Mouse (Mus musculus) stomach, embryonic 14.5 days (tissue): ENCODE data around the gene Hoxb4. TPM values are rescaled to one million over a fixed set of nuclear protein-coding genes. Genes with fewer than 3 reads are reported as not detected.
A peak's percentile ranks its signal among the peaks of the same experiment; 100 is the strongest.

Experiments used
- ATAC-seq: fragments of 200-750 bp; cut with Nextera tagmentation; 2 replicates; pipeline ENCODE4 v1.8.0; 2017; ENCODE audit warnings: low read depth, moderate TSS enrichment; ENCODE audit not compliant: insufficient number of reproducible peaks, insufficient read depth, low FRiP score
- H3K27ac ChIP-seq: fragments of 300-500 bp; sonication (generic); 2 replicates; pipeline ENCODE4 v1.5.1; 2014; ENCODE audit warnings: mild to moderate bottlenecking, low read length, moderate library complexity, mixed read lengths
- H3K27me3 ChIP-seq: fragments of 300-500 bp; sonication (generic); 2 replicates; pipeline ENCODE4 v1.6.1; 2014; ENCODE audit warnings: low read length, control low read depth, mixed read lengths; ENCODE audit not compliant: control insufficient read depth, insufficient read depth
- H3K36me3 ChIP-seq: fragments of 300-500 bp; sonication (generic); 2 replicates; pipeline ENCODE4 v1.6.1; 2014; ENCODE audit warnings: mild to moderate bottlenecking, control low read depth, low read length, moderate library complexity, mixed read lengths; ENCODE audit not compliant: control insufficient read depth, insufficient read depth
- H3K4me1 ChIP-seq: fragments of 300-500 bp; sonication (generic); 2 replicates; pipeline ENCODE4 v1.6.1; 2014; ENCODE audit warnings: low read length, control low read depth, mixed read lengths; ENCODE audit not compliant: control insufficient read depth, insufficient read depth
- H3K4me2 ChIP-seq: fragments of 300-500 bp; sonication (generic); replicated peaks from 2 replicates; pipeline ENCODE4 v1.6.1; 2014; ENCODE audit warnings: low read depth, low read length, control low read depth
- H3K4me3 ChIP-seq: fragments of 300-500 bp; sonication (generic); 2 replicates; pipeline ENCODE4 v1.5.1; 2014; ENCODE audit warnings: low read depth, low read length, control low read depth
- H3K9ac ChIP-seq: fragments of 300-500 bp; sonication (generic); replicated peaks from 2 replicates; pipeline ENCODE4 v1.6.1; 2014; ENCODE audit warnings: low read depth, mild to moderate bottlenecking, control low read depth, low read length, moderate library complexity, mixed read lengths
- H3K9me3 ChIP-seq: fragments of 300-500 bp; sonication (generic); 2 replicates; pipeline ENCODE4 v1.6.1; 2016; ENCODE audit warnings: low read depth, low read length, control low read depth; ENCODE audit not compliant: control insufficient read depth
- WGBS: fragments of 180-500 bp; shearing (Covaris S2); extraction: QIAGEN DNeasy Blood & Tissue Kit; methylation state at CpG from one replicate; pipeline ENCODE4 v1.1.7; 2014; 5-methylcytosine and 5-hydroxymethylcytosine counted together
- polyA plus RNA-seq: library from polyadenylated mRNA; unstranded; fragments of >200 nt; fragmentation: Nextera tagmentation; extraction: Ambion mirVana; gene quantifications from 2 replicates; pipeline ENCODE4 v1.2.1, GENCODE M21; 2014

Gene Hoxb4
- polyA plus RNA-seq, 1 experiment from 2014 or later: 3.7 TPM

DNA sequence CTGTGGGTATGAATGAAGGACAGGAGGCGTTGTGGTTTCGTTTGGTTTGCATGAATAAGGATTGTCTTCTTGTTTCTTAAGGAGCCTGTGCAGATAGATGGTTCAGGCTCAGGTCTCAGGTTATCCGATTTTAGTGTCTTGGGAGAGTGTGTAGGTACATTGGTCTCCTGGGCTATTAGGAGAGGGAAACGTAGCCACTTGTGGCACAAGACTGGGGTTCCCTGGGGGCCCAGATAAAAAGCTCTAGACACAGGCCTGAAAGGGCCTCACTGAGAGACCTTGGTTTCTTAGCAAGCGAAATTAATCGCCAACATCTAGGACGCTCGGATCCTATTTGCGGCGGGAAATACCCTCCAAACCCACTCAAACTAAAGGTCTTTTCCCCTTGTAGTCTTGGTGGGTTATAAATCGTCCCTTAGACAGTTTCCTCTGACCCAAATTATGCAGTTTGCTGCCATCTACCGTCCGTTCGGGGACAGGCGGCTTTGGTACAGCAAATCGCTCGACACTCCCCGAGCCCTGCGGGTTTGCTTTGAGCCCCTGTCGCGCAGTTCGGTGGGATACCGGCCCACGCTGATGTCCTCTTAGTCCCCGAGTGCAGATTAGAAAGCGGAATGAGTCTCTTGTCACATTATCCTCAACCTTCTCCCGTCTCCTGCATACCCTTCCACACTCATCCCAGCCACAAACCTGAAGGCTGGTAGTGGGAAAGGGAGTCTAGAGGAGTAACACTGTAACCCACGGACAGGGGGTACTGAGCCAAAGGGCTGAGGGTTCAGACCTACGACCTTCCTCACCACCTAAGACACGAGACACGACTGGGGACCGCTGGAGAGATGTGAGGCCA, 23.6 kb upstream of the Hoxb4 start:
- no peaks in the 10 kb centered on the region for H3K9me3 ChIP-seq
- peak overlapping the region; percentile 52; the same call in 1 of the 2 replicates for H3K27ac ChIP-seq
- peak overlapping the region; percentile 37 for H3K9ac ChIP-seq
- H3K4me3 ChIP-seq: peak overlapping the region; percentile 38
- WGBS: 1% methylated on average over 32 of the region's 32 CpGs
- H3K4me2 ChIP-seq: peak overlapping the region; percentile 52
- ATAC-seq: peak; percentile 50; the same call in 1 of the 2 replicates
- peaks cover 30% of the 10 kb centered on the region; the same call in 1 of the 2 replicates for H3K27me3 ChIP-seq
- H3K4me1 ChIP-seq: peaks cover 4% of the 10 kb centered on the region; the same call in 1 of the 2 replicates
- no peaks in the 10 kb centered on the region for H3K36me3 ChIP-seq

DNA sequence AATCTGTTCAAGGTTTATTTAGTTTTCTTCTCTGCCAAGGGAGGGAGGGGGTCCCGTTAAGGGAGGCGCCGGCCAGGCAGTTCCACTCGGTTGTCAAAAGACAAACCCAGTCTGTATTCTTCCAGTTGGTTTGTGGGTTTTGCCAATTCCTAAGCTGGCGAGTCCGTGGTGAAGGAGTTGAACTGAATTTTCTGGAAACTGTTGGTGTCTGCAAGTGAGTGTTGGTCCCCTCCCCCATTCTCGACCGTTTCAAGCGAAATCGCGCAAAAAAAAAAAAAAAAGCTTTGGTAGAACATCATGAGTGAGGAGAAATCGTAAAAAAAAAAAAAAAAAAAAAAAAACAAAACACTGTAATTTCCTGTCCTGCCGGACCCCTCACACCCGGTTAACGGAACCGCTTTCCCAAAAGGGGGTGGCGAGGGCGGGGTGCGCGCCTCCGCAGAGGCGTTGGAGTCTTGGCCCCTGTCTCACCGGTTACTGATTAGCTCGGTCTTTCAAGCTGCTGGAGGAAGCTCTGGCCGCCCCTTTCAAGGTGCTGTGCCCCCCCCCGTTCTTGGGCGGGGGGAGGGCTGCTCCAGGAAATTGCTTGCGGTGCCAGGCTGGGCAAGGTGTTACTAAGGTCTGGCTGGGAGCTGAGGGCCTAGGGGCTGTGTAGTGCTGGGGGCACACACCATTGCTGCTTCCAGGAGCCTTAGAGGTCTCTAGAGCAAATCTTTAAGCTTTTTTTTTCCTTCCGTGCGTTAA, 22.8 kb upstream of the Hoxb4 start:
- peaks cover 4% of the 10 kb centered on the region; the same call in 1 of the 2 replicates for H3K4me1 ChIP-seq
- no peak for ATAC-seq
- peak overlapping the region; percentile 53 for H3K9ac ChIP-seq
- no peaks in the 10 kb centered on the region for H3K9me3 ChIP-seq
- H3K4me2 ChIP-seq: peak overlapping the region; percentile 52
- H3K27me3 ChIP-seq: peaks cover 37% of the 10 kb centered on the region
- WGBS: 1% methylated on average over 30 of the region's 30 CpGs
- no peaks in the 10 kb centered on the region for H3K36me3 ChIP-seq
- H3K4me3 ChIP-seq: peak overlapping the region; percentile 38
- peak overlapping the region; percentile 70; the same call in 1 of the 2 replicates for H3K27ac ChIP-seq

- peak overlapping the region; percentile 15 for H3K4me2 ChIP-seq
- H3K27ac ChIP-seq: no peak overlapping the region
- 29% methylated on average over 2 of the region's 2 CpGs for WGBS
- H3K9me3 ChIP-seq: no peaks in the 10 kb centered on the region
- peaks cover 7% of the 10 kb centered on the region; the same call in 1 of the 2 replicates for H3K4me1 ChIP-seq
- no peak for ATAC-seq
- no peaks in the 10 kb centered on the region for H3K36me3 ChIP-seq
- H3K4me3 ChIP-seq: no peak overlapping the region
- peaks cover 38% of the 10 kb centered on the region for H3K27me3 ChIP-seq
- no peak overlapping the region for H3K9ac ChIP-seq
Observed at GRCm38 (mm10) chr11:96296997-96297396, 21.1 kb upstream of the Hoxb4 start.

- Histone ChIP-seq H3K27ac (no peak overlapping the region), H3K9me3 (no peaks in the 10 kb centered on the region), H3K4me3 (no peak overlapping the region), H3K4me1 (peaks cover 7% of the 10 kb centered on the region; the same call in 1 of the 2 replicates), H3K9ac (no peak overlapping the region), H3K4me2 (peak overlapping the region; percentile 15; the same call in 1 of the 2 replicates), H3K27me3 (peaks cover 36% of the 10 kb centered on the region), H3K36me3 (no peaks in the 10 kb centered on the region)
- 21% methylated on average over 3 of the region's 3 CpGs for WGBS
- ATAC-seq: no peak
Observed at GRCm38 (mm10) chr11:96297428-96297827, 20.6 kb upstream of the Hoxb4 start.

DNA sequence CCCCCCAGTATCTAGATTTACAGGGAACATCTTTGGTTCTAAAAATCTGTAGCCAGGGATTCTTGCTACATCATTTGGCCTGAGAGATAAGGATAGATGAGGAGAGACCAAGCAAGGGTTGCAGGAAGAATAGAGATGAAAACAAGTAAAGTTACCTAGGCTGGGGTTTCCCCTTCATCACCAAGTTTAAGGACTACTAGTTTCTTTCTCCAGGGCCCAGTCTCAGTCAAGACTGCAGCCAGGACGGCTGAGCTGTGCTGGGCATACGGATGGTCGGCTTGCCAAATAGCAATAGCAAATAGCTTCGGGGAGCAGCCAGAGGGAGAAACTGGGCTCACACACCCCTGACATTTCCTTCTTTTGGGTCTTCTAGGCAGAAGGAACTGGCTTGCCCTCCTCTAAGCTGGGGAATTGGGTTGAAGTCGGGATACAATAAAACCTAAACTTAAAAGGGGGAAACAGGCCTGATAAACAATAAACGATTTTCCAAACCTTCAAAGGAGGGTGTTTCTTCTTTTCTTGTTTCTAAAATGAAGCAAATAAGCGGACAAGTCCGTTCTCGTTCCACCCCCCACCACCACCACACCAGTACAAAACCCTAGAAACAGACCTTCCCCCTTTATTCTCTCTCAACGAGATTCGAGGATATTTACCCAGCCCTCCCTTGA, 20.0 kb upstream of the Hoxb4 start:
- Histone ChIP-seq H3K27me3 (peaks cover 30% of the 10 kb centered on the region), H3K4me2 (peak overlapping the region; percentile 95; the same call in 1 of the 2 replicates), H3K36me3 (no peaks in the 10 kb centered on the region), H3K9ac (no peak overlapping the region), H3K4me3 (0 out of 2 replicates have a peak overlapping the region, but pooled peaks have one; percentile 47), H3K27ac (peak overlapping the region; percentile 100; the same call in 1 of the 2 replicates), H3K9me3 (no peaks in the 10 kb centered on the region), H3K4me1 (peaks cover 7% of the 10 kb centered on the region; the same call in 1 of the 2 replicates)
- no peak for ATAC-seq
- WGBS: 17% methylated on average over 11 of the region's 11 CpGs

DNA sequence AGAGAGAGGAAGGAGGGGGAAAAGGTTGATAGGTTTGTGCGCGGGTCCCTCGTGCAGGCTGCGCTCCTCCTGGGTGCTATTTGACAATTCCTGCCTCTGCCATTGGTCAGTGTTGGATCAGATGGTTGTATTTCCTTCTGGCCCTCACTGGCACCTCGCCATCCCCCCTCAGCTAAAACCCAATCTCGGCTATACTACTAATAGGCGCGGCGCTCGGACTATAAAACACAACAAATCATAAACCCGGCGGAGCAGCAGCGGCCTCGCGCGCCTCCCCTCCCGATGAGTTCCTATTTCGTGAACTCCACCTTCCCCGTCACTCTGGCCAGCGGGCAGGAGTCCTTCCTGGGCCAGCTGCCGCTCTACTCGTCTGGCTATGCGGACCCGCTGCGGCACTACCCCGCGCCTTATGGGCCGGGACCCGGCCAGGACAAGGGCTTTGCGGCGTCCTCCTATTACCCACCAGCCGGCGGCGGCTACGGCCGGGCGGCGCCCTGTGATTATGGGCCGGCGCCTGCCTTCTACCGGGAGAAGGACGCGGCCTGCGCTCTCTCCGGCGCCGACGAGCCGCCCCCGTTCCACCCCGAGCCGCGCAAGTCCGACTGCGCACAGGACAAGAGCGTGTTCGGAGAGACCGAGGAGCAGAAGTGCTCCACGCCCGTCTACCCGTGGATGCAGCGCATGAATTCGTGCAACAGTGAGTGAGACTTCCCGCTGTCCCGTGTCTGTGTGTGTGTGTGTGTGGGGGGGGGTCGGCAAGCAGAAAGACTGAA, 19.0 kb upstream of the Hoxb4 start:
- no peak for ATAC-seq
- under 1% methylated on average over 66 of the region's 66 CpGs for WGBS
- Histone ChIP-seq H3K4me3 (peak overlapping the region; percentile 47), H3K9ac (peak overlapping the region; percentile 69), H3K27me3 (peaks cover 24% of the 10 kb centered on the region), H3K4me1 (peaks cover 7% of the 10 kb centered on the region; the same call in 1 of the 2 replicates), H3K9me3 (no peaks in the 10 kb centered on the region), H3K27ac (peak overlapping the region; percentile 100), H3K36me3 (no peaks in the 10 kb centered on the region), H3K4me2 (peak overlapping the region; percentile 95)

GRCm38 (mm10) chr11:96299781-96300180, 18.3 kb upstream of the Hoxb4 start:
- peaks cover 7% of the 10 kb centered on the region; the same call in 1 of the 2 replicates for H3K4me1 ChIP-seq
- WGBS: under 1% methylated on average over 9 of the region's 9 CpGs
- no peak for ATAC-seq
- peak overlapping the region; percentile 69 for H3K9ac ChIP-seq
- H3K27ac ChIP-seq: peak overlapping the region; percentile 100; the same call in 1 of the 2 replicates
- no peaks in the 10 kb centered on the region for H3K9me3 ChIP-seq
- H3K4me2 ChIP-seq: peak overlapping the region; percentile 95
- no peaks in the 10 kb centered on the region for H3K36me3 ChIP-seq
- H3K4me3 ChIP-seq: peak overlapping the region; percentile 47
- peaks cover 24% of the 10 kb centered on the region for H3K27me3 ChIP-seq
